Mouse (Mus musculus): ENCODE measurements around the gene Rab12.

GRCm38 (mm10) chr17:66483651-66484454 is 35.7 kb downstream of the Rab12 start:
- TF ChIP-seq CTCF (IDR thresholded peaks at IDR 0.05) (no peak), EP300 (IDR thresholded peaks at IDR 0.05) (peak; percentile 32; the same call in 1 of the 2 replicates)

All from lung, postnatal 0 days (tissue).